Mouse (Mus musculus): ENCODE measurements around the gene Tapbp. TPM values are rescaled to one million over a fixed set of nuclear protein-coding genes. Genes with fewer than 3 reads are reported as not detected.
"Not testable (repeated sequence)": the region's sequence is repeated elsewhere in the genome, so short reads cannot be mapped to it uniquely, and the experiment has no call there.

Tapbp gene
- total RNA-seq, 2 experiments from 2014 or later: 40.7 to 41.3 TPM

- DNase-seq: not testable (repeated sequence)
Observed at GRCm38 (mm10) chr17:33903911-33904651, 11.6 kb upstream of the Tapbp start.

- DNase-seq: not testable (repeated sequence)
Observed at GRCm38 (mm10) chr17:33904835-33905234, 10.9 kb upstream of the Tapbp start, which contains the start of gene Platr17. Platr17 (plus strand) TSS chr17:33905135.

GRCm38 (mm10) chr17:33908331-33909076 is 7.2 kb upstream of the Tapbp start:
- DNase-seq: peak; percentile 43

- DNase-seq: peak; percentile 98
Observed at GRCm38 (mm10) chr17:33909077-33909868, 6.4 kb upstream of the Tapbp start, which contains the start of gene Daxx. Daxx (plus strand) TSS chr17:33909414.

GRCm38 (mm10) chr17:33909869-33910250 is 5.8 kb upstream of the Tapbp start:
- no peak for DNase-seq

GRCm38 (mm10) chr17:33910346-33911051 is 5.2 kb upstream of the Tapbp start:
- no peak for DNase-seq

- no peak for DNase-seq
Observed at GRCm38 (mm10) chr17:33911052-33911812, 4.5 kb upstream of the Tapbp start.

GRCm38 (mm10) chr17:33911813-33912414 is 3.8 kb upstream of the Tapbp start:
- DNase-seq: no peak

- no peak for DNase-seq
Observed at GRCm38 (mm10) chr17:33913264-33913663, 2.4 kb upstream of the Tapbp start.

- DNase-seq: no peak
Observed at GRCm38 (mm10) chr17:33913905-33914304, 1.8 kb upstream of the Tapbp start.

- DNase-seq: no peak
Observed at GRCm38 (mm10) chr17:33914969-33915391, 719 bp upstream of the Tapbp start.

GRCm38 (mm10) chr17:33916294-33916693 is 595 bp downstream of the Tapbp start:
- DNase-seq: no peak

GRCm38 (mm10) chr17:33916847-33917655 is 1.4 kb downstream of the Tapbp start:
- no peak for DNase-seq

GRCm38 (mm10) chr17:33917656-33918292 is 2.1 kb downstream of the Tapbp start:
- no peak for DNase-seq

GRCm38 (mm10) chr17:33918293-33919203 is 2.8 kb downstream of the Tapbp start:
- DNase-seq: no peak

- peak; percentile 55 for DNase-seq
Observed at GRCm38 (mm10) chr17:33919351-33920281, 3.9 kb downstream of the Tapbp start.

Measured in gastrocnemius, postnatal 10 days (tissue).